Mouse (Mus musculus): ENCODE data around the gene Gm5426. TPM values are rescaled to one million over a fixed set of nuclear protein-coding genes. Genes with fewer than 3 reads are reported as not detected.

The Gm5426 gene
- polyA plus RNA-seq, 2 experiments: not detected

- 76% methylated on average over 4 of the region's 4 CpGs for WGBS (ENCODE audit: insufficient replicate concordance)
- Histone ChIP-seq H3K4me3 (ENCODE audit: insufficient read depth in 1 of 2, low read depth in 2 of 2, low read length in 2 of 2) (no peak overlapping the region), H3K9ac (replicated peaks) (no peak overlapping the region), H3K9me3 (ENCODE audit: control insufficient read depth, low read length) (no peaks in the 10 kb centered on the region), H3K4me2 (ENCODE audit: low read depth) (no peak overlapping the region), H3K4me1 (replicated peaks; ENCODE audit: control insufficient read depth in 2 of 2, insufficient read depth in 2 of 2, low read length in 1 of 2) (no peaks in the 10 kb centered on the region), H3K27me3 (ENCODE audit: control insufficient read depth, insufficient read depth, low read length) (no peaks in the 10 kb centered on the region), H3K36me3 (replicated peaks; ENCODE audit: control insufficient read depth, insufficient read depth, low read depth) (no peaks in the 10 kb centered on the region), H3K27ac (no peak overlapping the region)
- DNase-seq (ENCODE audit: low read depth in 3 of 3, low spot score in 3 of 3) (no peak), ATAC-seq (ENCODE audit: insufficient read depth) (no peak)
- no peak for TF ChIP-seq EP300 (IDR thresholded peaks at IDR 0.05; ENCODE audit: low read depth)
- no peak for TF ChIP-seq CTCF (IDR thresholded peaks at IDR 0.05; ENCODE audit: low read depth)
Observed at GRCm38 (mm10) chr10:96165260-96165659, 28.9 kb downstream of the Gm5426 start.

GRCm38 (mm10) chr10:96168998-96169397, 32.6 kb downstream of the Gm5426 start:
- no peak overlapping the region for H3K9ac ChIP-seq (replicated peaks)
- H3K9me3 ChIP-seq (ENCODE audit: control insufficient read depth, low read length): no peaks in the 10 kb centered on the region
- ATAC-seq (ENCODE audit: insufficient read depth) (no peak), DNase-seq (ENCODE audit: low read depth in 3 of 3, low spot score in 3 of 3) (no peak)
- H3K27ac ChIP-seq: no peak overlapping the region
- H3K4me3 ChIP-seq (ENCODE audit: insufficient read depth in 1 of 2, low read depth in 2 of 2, low read length in 2 of 2): no peak overlapping the region
- H3K27me3 ChIP-seq (ENCODE audit: control insufficient read depth, insufficient read depth, low read length): no peaks in the 10 kb centered on the region
- no peaks in the 10 kb centered on the region for H3K4me1 ChIP-seq (replicated peaks; ENCODE audit: control insufficient read depth in 2 of 2, insufficient read depth in 2 of 2, low read length in 1 of 2)
- WGBS (ENCODE audit: insufficient replicate concordance): 53% methylated on average over 4 of the region's 4 CpGs
- no peak overlapping the region for H3K4me2 ChIP-seq (ENCODE audit: low read depth)
- H3K36me3 ChIP-seq (replicated peaks; ENCODE audit: control insufficient read depth, insufficient read depth, low read depth): no peaks in the 10 kb centered on the region
- TF ChIP-seq EP300 (IDR thresholded peaks at IDR 0.05; ENCODE audit: low read depth) (no peak), CTCF (IDR thresholded peaks at IDR 0.05; ENCODE audit: low read depth) (no peak)

- H3K27ac ChIP-seq: no peak overlapping the region
- H3K4me3 ChIP-seq (ENCODE audit: insufficient read depth in 1 of 2, low read depth in 2 of 2, low read length in 2 of 2): no peak overlapping the region
- no peaks in the 10 kb centered on the region for H3K9me3 ChIP-seq (ENCODE audit: control insufficient read depth, low read length)
- H3K27me3 ChIP-seq (ENCODE audit: control insufficient read depth, insufficient read depth, low read length): no peaks in the 10 kb centered on the region
- H3K4me1 ChIP-seq (replicated peaks; ENCODE audit: control insufficient read depth in 2 of 2, insufficient read depth in 2 of 2, low read length in 1 of 2): no peaks in the 10 kb centered on the region
- no peak overlapping the region for H3K4me2 ChIP-seq (ENCODE audit: low read depth)
- no peaks in the 10 kb centered on the region for H3K36me3 ChIP-seq (replicated peaks; ENCODE audit: control insufficient read depth, insufficient read depth, low read depth)
- ATAC-seq (ENCODE audit: insufficient read depth) (no peak), DNase-seq (ENCODE audit: low read depth in 3 of 3, low spot score in 3 of 3) (no peak)
- TF ChIP-seq EP300 (IDR thresholded peaks at IDR 0.05; ENCODE audit: low read depth) (no peak), CTCF (IDR thresholded peaks at IDR 0.05; ENCODE audit: low read depth) (no peak)
- no peak overlapping the region for H3K9ac ChIP-seq (replicated peaks)
Observed at GRCm38 (mm10) chr10:96171546-96171945, 35.1 kb downstream of the Gm5426 start.

GRCm38 (mm10) chr10:96172964-96173363, 36.6 kb downstream of the Gm5426 start:
- WGBS (ENCODE audit: insufficient replicate concordance): 48% methylated on average over 4 of the region's 4 CpGs
- Histone ChIP-seq H3K9me3 (ENCODE audit: control insufficient read depth, low read length) (no peaks in the 10 kb centered on the region), H3K27ac (no peak overlapping the region), H3K9ac (replicated peaks) (no peak overlapping the region), H3K36me3 (replicated peaks; ENCODE audit: control insufficient read depth, insufficient read depth, low read depth) (no peaks in the 10 kb centered on the region), H3K4me1 (replicated peaks; ENCODE audit: control insufficient read depth in 2 of 2, insufficient read depth in 2 of 2, low read length in 1 of 2) (no peaks in the 10 kb centered on the region), H3K4me3 (ENCODE audit: insufficient read depth in 1 of 2, low read depth in 2 of 2, low read length in 2 of 2) (no peak overlapping the region), H3K27me3 (ENCODE audit: control insufficient read depth, insufficient read depth, low read length) (no peaks in the 10 kb centered on the region), H3K4me2 (ENCODE audit: low read depth) (no peak overlapping the region)
- ATAC-seq (ENCODE audit: insufficient read depth): no peak
- DNase-seq (ENCODE audit: low read depth in 3 of 3, low spot score in 3 of 3): no peak
- TF ChIP-seq CTCF (IDR thresholded peaks at IDR 0.05; ENCODE audit: low read depth) (no peak), EP300 (IDR thresholded peaks at IDR 0.05; ENCODE audit: low read depth) (no peak)

GRCm38 (mm10) chr10:96173771-96174170, 37.4 kb downstream of the Gm5426 start:
- no peaks in the 10 kb centered on the region for H3K36me3 ChIP-seq (replicated peaks; ENCODE audit: control insufficient read depth, insufficient read depth, low read depth)
- DNase-seq (ENCODE audit: low read depth in 3 of 3, low spot score in 3 of 3) (no peak), ATAC-seq (ENCODE audit: insufficient read depth) (no peak)
- 0 out of 4 replicates have a peak, but pooled peaks cover 0 to 3% of the 10 kb centered on the region in 2 experiments for H3K4me1 ChIP-seq (replicated peaks; ENCODE audit: control insufficient read depth in 2 of 2, insufficient read depth in 2 of 2, low read length in 1 of 2)
- H3K9ac ChIP-seq (replicated peaks): no peak overlapping the region
- H3K4me2 ChIP-seq (ENCODE audit: low read depth): no peak overlapping the region
- H3K4me3 ChIP-seq (ENCODE audit: insufficient read depth in 1 of 2, low read depth in 2 of 2, low read length in 2 of 2): no peak overlapping the region
- no peaks in the 10 kb centered on the region for H3K27me3 ChIP-seq (ENCODE audit: control insufficient read depth, insufficient read depth, low read length)
- 78% methylated on average over 10 of the region's 10 CpGs for WGBS (ENCODE audit: insufficient replicate concordance)
- TF ChIP-seq CTCF (IDR thresholded peaks at IDR 0.05; ENCODE audit: low read depth): no peak
- H3K9me3 ChIP-seq (ENCODE audit: control insufficient read depth, low read length): no peaks in the 10 kb centered on the region
- no peak overlapping the region for H3K27ac ChIP-seq

Data from liver, embryonic 14.5 days (tissue).